Mouse (Mus musculus) brain, embryonic 18.5 days (tissue): Measurements from ENCODE around the gene Polr2b.

Experiments
- DNase-seq: peaks from one replicate; pipeline ENCODE4 v3.0.0-alpha.2; 2012; ENCODE audit warnings: low read depth, low spot score

Polr2b gene

GRCm38 (mm10) chr5:77386596-77387413 lies 76.9 kb downstream of the Polr2b start:
- DNase-seq = no peak

DNA sequence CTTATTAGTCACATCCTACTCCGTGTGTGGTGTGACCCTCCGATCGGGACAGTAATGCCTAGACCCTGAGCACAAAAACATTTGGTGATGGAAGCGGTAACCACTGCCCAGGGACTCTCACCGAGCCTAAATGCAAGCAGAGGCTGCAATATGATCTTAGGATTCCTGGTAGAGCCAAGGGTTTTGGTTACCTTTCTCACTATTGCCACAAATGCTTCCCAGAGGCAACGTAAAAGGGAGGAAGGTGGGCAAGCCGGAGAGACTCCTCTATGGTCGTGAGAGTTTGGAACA lies 77.4 kb downstream of the Polr2b start:
- DNase-seq = no peak

- DNase-seq = no peak
Measured at GRCm38 (mm10) chr5:77388359-77388758, 78.4 kb downstream of the Polr2b start.

DNA sequence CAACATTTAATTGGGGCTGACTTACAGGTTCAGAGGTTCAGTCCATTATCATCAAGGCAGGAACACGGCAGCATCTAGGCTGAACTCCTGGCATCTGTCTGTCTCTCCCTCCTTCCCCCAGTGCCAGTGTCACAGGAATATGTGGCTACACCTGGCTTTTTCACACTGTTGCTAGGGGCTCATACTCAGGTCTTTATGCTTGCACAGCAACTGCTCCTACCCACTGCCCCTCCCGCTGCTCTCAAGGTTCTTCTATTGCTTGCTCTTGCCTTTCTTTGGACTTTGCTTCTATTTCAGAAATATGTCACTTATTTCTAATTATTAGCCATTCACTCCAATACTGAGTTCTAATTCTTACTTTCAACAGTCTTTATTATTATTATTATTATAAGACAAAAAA lies 80.3 kb downstream of the Polr2b start:
- DNase-seq = no peak

GRCm38 (mm10) chr5:77393094-77393619 lies 83.2 kb downstream of the Polr2b start:
- DNase-seq = no peak

DNA sequence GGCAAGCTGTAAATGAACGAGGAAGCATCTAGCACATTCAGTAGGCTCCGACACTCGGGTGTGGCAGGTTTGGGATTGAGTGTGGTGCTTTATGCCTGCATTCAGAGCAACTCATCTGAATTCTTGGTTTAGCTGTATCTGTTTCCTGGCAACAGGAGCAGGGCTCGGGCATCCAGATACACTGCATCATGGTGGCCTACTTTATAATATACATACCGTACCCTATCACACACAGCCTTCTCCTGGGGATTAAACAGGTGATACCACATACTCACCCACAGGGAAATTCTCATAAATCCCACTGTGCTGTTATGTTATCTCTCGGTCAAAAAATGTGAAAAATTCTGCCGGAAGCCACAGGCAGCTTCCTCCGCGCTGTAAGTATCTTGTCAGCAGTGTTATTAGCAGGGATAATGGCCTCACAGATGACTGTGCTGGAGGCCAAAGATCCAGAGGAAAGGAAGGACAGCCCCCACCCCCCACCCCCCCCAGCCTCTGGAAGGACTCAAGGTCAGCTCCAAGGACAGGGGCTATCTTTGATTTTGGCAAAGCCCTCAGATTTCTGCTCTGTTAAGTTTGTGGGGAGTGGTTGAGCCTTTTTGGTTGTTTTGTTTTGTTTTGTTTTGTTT lies 84.2 kb downstream of the Polr2b start:
- DNase-seq = no peak

- no peak for DNase-seq
Measured at GRCm38 (mm10) chr5:77398285-77399057, 88.5 kb downstream of the Polr2b start.
